Mouse (Mus musculus) MEL (cell line): ENCODE data around the gene Rcl1. TPM values are rescaled to one million over a fixed set of nuclear protein-coding genes. Genes with fewer than 3 reads are reported as not detected.

Experiments
- DNase-seq: peaks from one replicate; pipeline ENCODE4 v3.0.0; 2011; ENCODE audit warnings: low read depth, low spot score
- H3K27ac ChIP-seq: 2 replicates; pipeline ENCODE4 v1.5.1; 2012; ENCODE audit warnings: low read depth, mild to moderate bottlenecking, control low read depth, low read length, moderate library complexity; ENCODE audit not compliant: control insufficient read depth
- H3K27me3 ChIP-seq, 2 experiments: fragments of 150-350 bp in 1 of 2; sonication (generic) in 1 of 2; 2 replicates each; pipeline ENCODE4 v1.6.1; 2012; ENCODE audit warnings: low read length in 2 of 2, mild to moderate bottlenecking in 2 of 2, improper control_type of control experiment in 1 of 2, moderate library complexity in 1 of 2; ENCODE audit not compliant: insufficient read depth in 2 of 2, control insufficient read depth in 1 of 2
- H3K36me3 ChIP-seq, 2 experiments: 2 replicates each; pipeline ENCODE4 v1.6.1; 2012 to 2014; ENCODE audit warnings: low read length in 2 of 2, improper control_type of control experiment in 1 of 2, inconsistent platforms in 1 of 2, mild to moderate bottlenecking in 1 of 2; ENCODE audit not compliant: insufficient read depth in 2 of 2, control insufficient read depth in 1 of 2
- H3K4me1 ChIP-seq, 2 experiments: fragments of 150-350 bp in 1 of 2; sonication (generic) in 1 of 2; 2 replicates each; pipeline ENCODE4 v1.6.1; 2012; ENCODE audit warnings: low read length in 2 of 2, improper control_type of control experiment in 1 of 2, mild to moderate bottlenecking in 1 of 2; ENCODE audit not compliant: insufficient read depth in 2 of 2, control insufficient read depth in 1 of 2
- H3K4me3 ChIP-seq, 2 experiments: fragments of 150-350 bp in 1 of 2; sonication (generic) in 1 of 2; 2 replicates each; pipeline ENCODE4 v1.5.1; 2012; ENCODE audit warnings: low read depth in 2 of 2, low read length in 2 of 2, mild to moderate bottlenecking in 2 of 2, moderate library complexity in 2 of 2, control low read depth in 1 of 2, improper control_type of control experiment in 1 of 2; ENCODE audit not compliant: control insufficient read depth in 1 of 2, insufficient read depth in 1 of 2
- H3K79me2 ChIP-seq: 2 replicates; pipeline ENCODE4 v1.6.1; 2012; ENCODE audit warnings: mild to moderate bottlenecking, low read length, moderate library complexity; ENCODE audit not compliant: control insufficient read depth, poor library complexity, insufficient read depth
- H3K9ac ChIP-seq: 2 replicates; pipeline ENCODE4 v1.6.1; 2012; ENCODE audit warnings: low read depth, mild to moderate bottlenecking, control low read depth, low read length, moderate library complexity; ENCODE audit not compliant: control insufficient read depth, poor library complexity, severe bottlenecking
- H3K9me3 ChIP-seq: fragments of 150-350 bp; sonication (generic); replicated peaks from 2 replicates; pipeline ENCODE4 v1.6.1; 2012; ENCODE audit warnings: mild to moderate bottlenecking, low read length, improper control_type of control experiment, moderate library complexity; ENCODE audit not compliant: insufficient read depth
- CHD2 ChIP-seq: IDR thresholded peaks from 2 replicates; pipeline ENCODE4 v1.6.1; 2011; ENCODE audit warnings: low read length, improper control_type of control experiment
- E2F4 ChIP-seq: IDR thresholded peaks from 2 replicates; pipeline ENCODE4 v1.6.1; 2011; ENCODE audit warnings: low read depth, low read length, improper control_type of control experiment, borderline replicate concordance
- ETS1 ChIP-seq: IDR thresholded peaks from 2 replicates; pipeline ENCODE4 v1.6.1; 2012; ENCODE audit warnings: low read depth, mild to moderate bottlenecking, inconsistent platforms, low read length, improper control_type of control experiment, moderate library complexity
- GABPA ChIP-seq: IDR thresholded peaks from 2 replicates; pipeline ENCODE4 v1.6.1; 2012; ENCODE audit warnings: low read depth, mild to moderate bottlenecking, inconsistent platforms, low read length, improper control_type of control experiment, moderate library complexity
- GATA1 ChIP-seq: IDR thresholded peaks from 2 replicates; pipeline ENCODE4 v1.6.1; 2011; ENCODE audit warnings: low read depth, low read length, improper control_type of control experiment
- HCFC1 ChIP-seq: IDR thresholded peaks from 2 replicates; pipeline ENCODE4 v1.6.1; 2012; ENCODE audit warnings: low read depth, mild to moderate bottlenecking, inconsistent platforms, low read length, improper control_type of control experiment, moderate library complexity
- MAX ChIP-seq: IDR thresholded peaks from 2 replicates; pipeline ENCODE4 v1.6.1; 2011; ENCODE audit warnings: low read length, improper control_type of control experiment
- MAZ ChIP-seq: IDR thresholded peaks from 2 replicates; pipeline ENCODE4 v1.6.1; 2012; ENCODE audit warnings: low read depth, mild to moderate bottlenecking, inconsistent platforms, low read length, improper control_type of control experiment
- MEF2A ChIP-seq: IDR thresholded peaks from 2 replicates; pipeline ENCODE4 v1.6.1; 2014; ENCODE audit warnings: low read depth, mild to moderate bottlenecking, inconsistent platforms, low read length, improper control_type of control experiment; ENCODE audit not compliant: poor library complexity, insufficient replicate concordance, severe bottlenecking; ENCODE audit errors: extremely low read depth
- MXI1 ChIP-seq: IDR thresholded peaks from 2 replicates; pipeline ENCODE4 v1.6.1; 2011; ENCODE audit warnings: mild to moderate bottlenecking, low read depth, low read length, improper control_type of control experiment
- MYC ChIP-seq: IDR thresholded peaks from 2 replicates; pipeline ENCODE4 v1.6.1; 2011; ENCODE audit warnings: low read depth, mild to moderate bottlenecking, low read length, improper control_type of control experiment, moderate library complexity
- NELFE ChIP-seq: IDR thresholded peaks from 2 replicates; pipeline ENCODE4 v1.6.1; 2011; ENCODE audit warnings: low read depth, low read length, improper control_type of control experiment
- POLR2A ChIP-seq, 2 experiments: IDR thresholded peaks; 2 replicates each; pipeline ENCODE4 v1.6.1; 2011 to 2012; ENCODE audit warnings: low read length in 2 of 2, mild to moderate bottlenecking in 2 of 2, control low read depth in 1 of 2, improper control_type of control experiment in 1 of 2, low read depth in 1 of 2, moderate library complexity in 1 of 2; ENCODE audit not compliant: control insufficient read depth in 1 of 2, insufficient read depth in 1 of 2, poor library complexity in 1 of 2
- RCOR1 ChIP-seq: IDR thresholded peaks from 2 replicates; pipeline ENCODE4 v1.6.1; 2012; ENCODE audit warnings: low read depth, mild to moderate bottlenecking, inconsistent platforms, low read length, improper control_type of control experiment
- SMC3 ChIP-seq: IDR thresholded peaks from 2 replicates; pipeline ENCODE4 v1.6.1; 2011; ENCODE audit warnings: low read depth, low read length, improper control_type of control experiment
- TBP ChIP-seq: IDR thresholded peaks from 2 replicates; pipeline ENCODE4 v1.8.0; 2011; ENCODE audit warnings: low read depth, low read length, improper control_type of control experiment
- TCF12 ChIP-seq: IDR thresholded peaks from 2 replicates; pipeline ENCODE4 v1.6.1; 2014; ENCODE audit warnings: low read depth, mild to moderate bottlenecking, inconsistent platforms, low read length, improper control_type of control experiment, moderate library complexity
- UBTF ChIP-seq: IDR thresholded peaks from 2 replicates; pipeline ENCODE4 v1.6.1; 2012; ENCODE audit warnings: low read depth, mild to moderate bottlenecking, inconsistent platforms, low read length, improper control_type of control experiment, moderate library complexity, borderline replicate concordance; ENCODE audit not compliant: insufficient read depth
- ZKSCAN1 ChIP-seq: IDR thresholded peaks from 2 replicates; pipeline ENCODE4 v1.6.1; 2012; ENCODE audit warnings: low read depth, mild to moderate bottlenecking, inconsistent platforms, low read length, improper control_type of control experiment, moderate library complexity
- ZMIZ1 ChIP-seq: IDR thresholded peaks from 2 replicates; pipeline ENCODE4 v1.6.1; 2012; ENCODE audit warnings: low read depth, mild to moderate bottlenecking, inconsistent platforms, low read length, improper control_type of control experiment, moderate library complexity
- polyA plus RNA-seq, 2 experiments: library from polyadenylated mRNA; stranded (reverse) in 1 of 2; unstranded in 1 of 2; fragments of >175 nt in 1 of 2; fragments of >200 nt in 1 of 2; gene quantifications; 2 replicates each; pipeline versions ENCODE4 v1.2.1 to v1.2.4; 2012; ENCODE audit warnings: low replicate concordance in 2 of 2, low read depth in 1 of 2; ENCODE audit not compliant: insufficient read length in 2 of 2, insufficient read depth in 1 of 2, missing spikeins in 1 of 2
- total RNA-seq: library from RNA; depleted of rRNA; stranded (reverse); fragments of 300-350 nt; gene quantifications from 2 replicates; pipeline ENCODE4 v1.2.3, GENCODE M21; 2012; rRNA removed

Gene Rcl1
- total and polyA plus RNA-seq, 3 experiments: 86.4 to 122 TPM; not detected in 1

DNA sequence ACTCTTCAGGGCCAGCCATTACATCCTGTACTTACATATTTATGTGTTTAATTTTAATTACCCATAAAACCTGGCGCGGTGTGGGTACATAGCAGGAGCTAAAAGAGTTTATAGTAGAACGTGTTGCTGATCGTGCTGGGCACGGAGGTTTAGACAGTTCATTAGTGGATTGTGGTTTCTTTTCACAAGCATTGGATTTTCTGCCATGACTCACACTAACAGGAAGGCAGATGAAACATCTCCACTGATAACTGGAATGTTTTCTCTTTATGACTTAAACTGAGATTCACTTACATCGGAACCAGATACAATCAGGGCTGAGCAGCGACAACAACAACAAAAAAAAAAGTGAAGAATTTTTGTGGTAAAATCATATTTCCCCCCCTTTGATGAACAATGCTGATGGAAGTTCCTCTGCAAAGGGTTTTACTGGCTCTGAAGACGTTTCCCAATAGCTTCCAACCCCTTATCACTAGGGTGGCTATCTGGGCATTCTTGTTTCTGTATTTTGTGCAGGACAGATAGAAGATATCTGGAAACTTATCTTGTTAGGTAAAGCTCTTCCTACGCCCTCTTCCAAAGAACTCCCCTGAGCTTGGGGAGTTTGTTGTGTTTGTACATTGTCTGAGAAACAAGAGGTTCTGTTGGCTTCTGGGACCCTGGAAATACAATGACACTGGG is 84.5 kb downstream of the Rcl1 start (continued):
- no peak for TF ChIP-seq UBTF
- TF ChIP-seq MYC: no peak
- peak; percentile 63 for TF ChIP-seq TCF12
- TF ChIP-seq E2F4: no peak
- no peak for TF ChIP-seq MAZ
- TF ChIP-seq POLR2A (IDR thresholded peaks at IDR 0.05; ENCODE audit: control insufficient read depth in 1 of 2, insufficient read depth in 1 of 2, low read depth in 1 of 2, low read length in 2 of 2, poor library complexity in 1 of 2): no peak
- TF ChIP-seq CHD2: no peak
- no peak for TF ChIP-seq NELFE
- TF ChIP-seq MAX: no peak
- TF ChIP-seq RCOR1: peak; percentile 89
- no peak for TF ChIP-seq ZKSCAN1
- TF ChIP-seq MEF2A: no peak
- no peak for TF ChIP-seq HCFC1
- TF ChIP-seq GATA1: peak; percentile 71
- TF ChIP-seq ZMIZ1: no peak
- no peak for TF ChIP-seq MXI1
- TF ChIP-seq GABPA: no peak
- TF ChIP-seq TBP: no peak

DNA sequence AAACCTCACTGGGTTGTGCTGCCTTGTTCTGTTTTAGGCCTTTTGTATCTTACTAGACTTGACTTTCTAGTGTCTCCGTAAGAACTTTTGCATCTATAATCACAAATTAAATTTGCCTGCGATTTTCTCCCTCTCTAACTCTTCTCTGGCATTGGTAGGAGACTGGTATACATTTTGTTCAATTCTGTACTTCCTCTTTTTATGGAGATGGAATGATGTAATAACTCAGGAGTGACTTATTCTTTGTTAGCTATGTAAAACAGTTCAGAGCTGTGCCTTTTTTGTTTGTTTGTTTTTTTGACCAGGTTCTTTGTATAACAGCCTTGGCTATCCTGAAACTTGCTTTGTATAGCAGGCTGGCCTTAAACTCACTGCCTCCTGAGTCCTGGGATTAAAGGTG is 87.7 kb downstream of the Rcl1 start:
- Histone ChIP-seq H3K79me2 (no peaks in the 10 kb centered on the region), H3K36me3 (peaks cover 0 to 28% of the 10 kb centered on the region in 2 experiments; a peak in 2 of 4 replicates), H3K9me3 (no peaks in the 10 kb centered on the region), H3K4me1 (peaks cover 26 to 27% of the 10 kb centered on the region in 2 experiments), H3K27ac (no peak overlapping the region), H3K9ac (no peak overlapping the region), H3K27me3 (no peaks in the 10 kb centered on the region), H3K4me3 (no peak overlapping the region)
- peak; percentile 60 for DNase-seq
- peak; percentile 22; the same call in 1 of the 2 replicates for TF ChIP-seq ETS1
- no peak for TF ChIP-seq SMC3

Other genes with a start within 250 kb of the Rcl1 start
- 0.08 and 0.10 TPM in 2 replicates for gene Plpp6, start 137.4 kb upstream of the Rcl1 start, total RNA-seq
- gene Plpp6, start 137.4 kb upstream of the Rcl1 start, polyA plus RNA-seq: 1 to 10 TPM in 1 of 2 experiments, not detected in 1; 1.9 TPM
- gene 4430402I18Rik, start 133.6 kb upstream of the Rcl1 start, total RNA-seq: not detected in 2 replicates
- not detected for gene 4430402I18Rik, start 133.6 kb upstream of the Rcl1 start, polyA plus RNA-seq
- gene Cdc37l1, start 111.0 kb upstream of the Rcl1 start, total RNA-seq: 16.9 and 17.2 TPM in 2 replicates
- 10 to 100 TPM in 1 of 2 experiments, not detected in 1; 27.7 TPM for gene Cdc37l1, start 111.0 kb upstream of the Rcl1 start, polyA plus RNA-seq
- gene Ak3, start 53.4 kb upstream of the Rcl1 start, total RNA-seq: 41.0 and 47.3 TPM in 2 replicates
- 10 to 100 TPM; 50.0 to 86.3 TPM for gene Ak3, start 53.4 kb upstream of the Rcl1 start, polyA plus RNA-seq
- gene Jak2, start 150.5 kb downstream of the Rcl1 start, total RNA-seq: 26.4 and 32.8 TPM in 2 replicates
- 10 to 100 TPM; 30.2 to 78.6 TPM for gene Jak2, start 150.5 kb downstream of the Rcl1 start, polyA plus RNA-seq
- gene Insl6, start 224.0 kb downstream of the Rcl1 start, total RNA-seq: 2.2 and 3.1 TPM in 2 replicates
- 1 to 10 TPM in 1 of 2 experiments, not detected in 1; 9.9 TPM for gene Insl6, start 224.0 kb downstream of the Rcl1 start, polyA plus RNA-seq
- gene Rln1, start 233.3 kb downstream of the Rcl1 start, total RNA-seq: 0.04 TPM in 1 of 2 replicates, not detected in the other
- not detected for gene Rln1, start 233.3 kb downstream of the Rcl1 start, polyA plus RNA-seq